Mouse (Mus musculus): Measurements from ENCODE around the gene Litaf. TPM values are rescaled to one million over a fixed set of nuclear protein-coding genes. Genes with fewer than 3 reads are reported as not detected.
"Not testable (repeated sequence)": the region's sequence is repeated elsewhere in the genome, so short reads cannot be mapped to it uniquely, and the experiment has no call there.

The Litaf gene
- polyA plus RNA-seq, 1 experiment from 2014 or later, result 65.3 TPM

GRCm38 (mm10) chr16:10977877-10978276 lies 88.1 kb downstream of the Litaf start:
- Histone ChIP-seq H3K4me1 (peaks cover 30% of the 10 kb centered on the region), H3K4me2 (replicated peaks) (no peak overlapping the region), H3K4me3 (no peak overlapping the region), H3K9me3 (replicated peaks) (no peaks in the 10 kb centered on the region), H3K27me3 (no peaks in the 10 kb centered on the region), H3K9ac (no peak overlapping the region), H3K27ac (no peak overlapping the region), H3K36me3 (no peaks in the 10 kb centered on the region)
- no peak for ATAC-seq (ENCODE audit: low FRiP score)
- 95% methylated on average over 9 of the region's 9 CpGs for WGBS

- Histone ChIP-seq H3K9me3 (replicated peaks) (no peaks in the 10 kb centered on the region), H3K27ac (no peak overlapping the region), H3K4me3 (no peak overlapping the region), H3K4me1 (peaks cover 30% of the 10 kb centered on the region), H3K27me3 (no peaks in the 10 kb centered on the region), H3K36me3 (no peaks in the 10 kb centered on the region), H3K4me2 (replicated peaks) (no peak overlapping the region), H3K9ac (no peak overlapping the region)
- ATAC-seq (ENCODE audit: low FRiP score), result no peak
- WGBS, result 58% methylated on average over 11 of the region's 11 CpGs
These were observed 89.7 kb downstream of the Litaf start for GRCm38 (mm10) chr16:10976202-10976631.

- 68% methylated on average over 5 of the region's 5 CpGs for WGBS
- no peak overlapping the region for H3K27ac ChIP-seq
- H3K4me2 ChIP-seq (replicated peaks), result no peak overlapping the region
- H3K27me3 ChIP-seq, result no peaks in the 10 kb centered on the region
- no peak overlapping the region for H3K9ac ChIP-seq
- H3K4me1 ChIP-seq, result peaks cover 25% of the 10 kb centered on the region
- peak; percentile 79; the same call in 1 of the 2 replicates for ATAC-seq (ENCODE audit: low FRiP score)
- H3K36me3 ChIP-seq, result no peaks in the 10 kb centered on the region
- no peak overlapping the region for H3K4me3 ChIP-seq
- no peaks in the 10 kb centered on the region for H3K9me3 ChIP-seq (replicated peaks)
These were observed 91.0 kb downstream of the Litaf start for GRCm38 (mm10) chr16:10974939-10975338.

GRCm38 (mm10) chr16:10974037-10974446 lies 91.9 kb downstream of the Litaf start:
- WGBS, result 26% methylated on average over 3 of the region's 3 CpGs
- H3K9me3 ChIP-seq (replicated peaks), result no peaks in the 10 kb centered on the region
- ATAC-seq (ENCODE audit: low FRiP score), result no peak
- no peak overlapping the region for H3K27ac ChIP-seq
- H3K4me3 ChIP-seq, result no peak overlapping the region
- H3K27me3 ChIP-seq, result no peaks in the 10 kb centered on the region
- no peak overlapping the region for H3K4me2 ChIP-seq (replicated peaks)
- no peaks in the 10 kb centered on the region for H3K36me3 ChIP-seq
- peaks cover 16% of the 10 kb centered on the region for H3K4me1 ChIP-seq
- no peak overlapping the region for H3K9ac ChIP-seq

DNA sequence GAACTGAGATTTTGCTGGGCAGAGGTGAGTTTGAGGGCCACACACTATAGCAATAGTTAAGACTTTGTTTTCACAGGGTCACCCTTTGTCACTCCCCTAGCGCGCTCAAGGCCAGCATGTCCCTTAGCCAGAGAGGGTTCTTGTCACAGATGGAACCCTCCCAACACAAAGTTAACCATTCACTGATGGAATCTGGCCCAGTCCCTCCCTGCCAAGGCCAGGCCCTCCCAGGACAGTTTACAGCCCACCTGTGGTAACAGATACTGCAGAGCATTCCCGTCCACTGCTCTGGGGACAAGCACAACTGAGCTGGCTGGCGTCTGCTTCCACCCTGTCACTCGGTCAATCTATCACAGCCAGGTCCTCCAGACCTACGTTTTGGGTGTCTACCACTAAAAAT lies 93.7 kb downstream of the Litaf start:
- H3K9ac ChIP-seq, result no peak overlapping the region
- WGBS, result 80% methylated on average over 6 of the region's 6 CpGs
- no peaks in the 10 kb centered on the region for H3K27me3 ChIP-seq
- ATAC-seq (ENCODE audit: low FRiP score), result no peak
- no peak overlapping the region for H3K4me2 ChIP-seq (replicated peaks)
- no peaks in the 10 kb centered on the region for H3K36me3 ChIP-seq
- peaks cover 15% of the 10 kb centered on the region for H3K4me1 ChIP-seq
- H3K9me3 ChIP-seq (replicated peaks), result no peaks in the 10 kb centered on the region
- no peak overlapping the region for H3K4me3 ChIP-seq
- H3K27ac ChIP-seq, result no peak overlapping the region

- H3K4me1 ChIP-seq; H3K4me3 ChIP-seq; H3K27me3 ChIP-seq; H3K9ac ChIP-seq; H3K9me3 ChIP-seq (replicated peaks); H3K4me2 ChIP-seq (replicated peaks); ATAC-seq (ENCODE audit: low FRiP score); H3K36me3 ChIP-seq; H3K27ac ChIP-seq: not testable (repeated sequence)
- 100% methylated on average over 1 of the region's 1 CpGs for WGBS
These were observed 96.0 kb downstream of the Litaf start for GRCm38 (mm10) chr16:10969944-10970343.

DNA sequence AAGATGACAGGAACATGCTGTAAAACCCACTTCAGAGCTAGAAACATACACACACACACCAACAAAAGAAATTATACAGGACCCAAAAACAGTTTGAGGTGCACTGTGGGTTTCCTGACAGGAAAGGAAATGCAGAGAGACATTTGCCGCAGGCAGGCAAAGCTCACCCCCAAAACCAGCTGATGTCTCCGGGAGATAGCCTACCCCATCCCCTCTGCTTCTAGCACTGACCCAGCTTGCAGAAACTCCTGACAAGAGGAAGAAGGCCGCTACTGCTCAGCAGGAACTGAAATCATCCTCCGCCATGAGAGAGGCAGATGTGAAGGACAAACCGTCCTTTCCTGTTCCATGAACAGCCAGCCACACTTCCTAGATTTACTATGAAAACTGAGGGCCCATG lies 96.6 kb downstream of the Litaf start:
- Histone ChIP-seq H3K4me1 (peaks cover 4% of the 10 kb centered on the region; the same call in 1 of the 2 replicates), H3K4me3 (no peak overlapping the region), H3K9ac (no peak overlapping the region), H3K27me3 (no peaks in the 10 kb centered on the region), H3K27ac (no peak overlapping the region), H3K9me3 (replicated peaks) (no peaks in the 10 kb centered on the region), H3K4me2 (replicated peaks) (no peak overlapping the region), H3K36me3 (peaks cover 7% of the 10 kb centered on the region; the same call in 1 of the 2 replicates)
- WGBS, result 71% methylated on average over 5 of the region's 5 CpGs
- ATAC-seq (ENCODE audit: low FRiP score), result no peak

DNA sequence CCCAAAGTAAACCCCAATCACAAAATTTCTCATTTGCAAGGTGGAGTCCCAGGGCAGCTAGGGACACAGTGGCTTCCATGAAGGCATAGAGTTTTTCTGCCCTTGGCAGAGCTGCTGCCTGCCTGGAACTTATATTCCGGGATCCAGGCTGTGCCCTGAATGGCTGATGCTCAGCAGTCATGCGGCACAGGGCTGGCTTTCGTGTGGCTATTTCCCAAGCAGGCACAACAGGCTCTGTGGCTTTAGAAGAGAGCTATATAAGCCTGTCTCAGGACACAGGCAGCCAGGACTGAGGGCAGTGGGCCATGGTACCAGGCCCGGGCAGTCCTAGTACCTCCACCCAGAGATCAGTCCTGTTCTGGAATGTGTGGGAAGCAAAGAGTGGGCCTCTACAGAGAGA lies 97.7 kb downstream of the Litaf start:
- Histone ChIP-seq H3K27ac (no peak overlapping the region), H3K27me3 (no peaks in the 10 kb centered on the region), H3K9me3 (replicated peaks) (no peaks in the 10 kb centered on the region), H3K4me2 (replicated peaks) (no peak overlapping the region), H3K36me3 (peaks cover 11% of the 10 kb centered on the region), H3K4me3 (no peak overlapping the region), H3K4me1 (no peaks in the 10 kb centered on the region), H3K9ac (no peak overlapping the region)
- 91% methylated on average over 4 of the region's 4 CpGs for WGBS
- no peak for ATAC-seq (ENCODE audit: low FRiP score)

- ATAC-seq (ENCODE audit: low FRiP score), result no peak
- peaks cover 15% of the 10 kb centered on the region for H3K36me3 ChIP-seq
- H3K27ac ChIP-seq, result no peak overlapping the region
- H3K27me3 ChIP-seq, result no peaks in the 10 kb centered on the region
- H3K9ac ChIP-seq, result no peak overlapping the region
- H3K4me3 ChIP-seq, result no peak overlapping the region
- no peaks in the 10 kb centered on the region for H3K4me1 ChIP-seq
- H3K9me3 ChIP-seq (replicated peaks), result no peaks in the 10 kb centered on the region
- WGBS, result 86% methylated on average over 7 of the region's 7 CpGs
- H3K4me2 ChIP-seq (replicated peaks), result no peak overlapping the region
These were observed 98.2 kb downstream of the Litaf start for GRCm38 (mm10) chr16:10967756-10968155.

- Histone ChIP-seq H3K27ac (no peak overlapping the region), H3K4me1 (no peaks in the 10 kb centered on the region), H3K4me2 (replicated peaks) (no peak overlapping the region), H3K9me3 (replicated peaks) (no peaks in the 10 kb centered on the region), H3K27me3 (no peaks in the 10 kb centered on the region), H3K36me3 (peaks cover 15% of the 10 kb centered on the region), H3K4me3 (no peak overlapping the region), H3K9ac (no peak overlapping the region)
- WGBS, result 69% methylated on average over 6 of the region's 6 CpGs
- no peak for ATAC-seq (ENCODE audit: low FRiP score)
These were observed 98.9 kb downstream of the Litaf start for GRCm38 (mm10) chr16:10967013-10967412.

DNA sequence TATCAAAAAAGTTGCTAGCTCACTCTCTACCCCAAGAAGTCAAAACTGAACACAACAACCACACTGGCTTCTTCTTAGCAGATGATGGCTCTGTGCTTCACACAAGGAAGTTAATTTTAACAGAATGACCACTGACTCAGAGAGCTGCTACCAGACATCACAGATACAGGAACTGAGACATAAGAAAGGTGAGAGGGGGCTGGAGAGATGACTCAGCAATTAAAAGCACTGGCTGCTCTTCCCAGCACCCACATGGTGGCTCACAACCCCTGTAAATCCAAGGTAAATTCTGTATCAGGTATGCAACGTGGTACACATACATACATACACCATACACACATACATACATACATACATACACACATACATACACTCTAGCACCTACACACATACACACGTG lies 100.9 kb downstream of the Litaf start:
- Histone ChIP-seq H3K9me3 (replicated peaks) (no peaks in the 10 kb centered on the region), H3K4me3 (no peak overlapping the region), H3K36me3 (peaks cover 22% of the 10 kb centered on the region), H3K9ac (no peak overlapping the region), H3K4me1 (no peaks in the 10 kb centered on the region), H3K27me3 (no peaks in the 10 kb centered on the region), H3K4me2 (replicated peaks) (no peak overlapping the region), H3K27ac (no peak overlapping the region)
- WGBS, result 92% methylated on average over 2 of the region's 2 CpGs
- ATAC-seq (ENCODE audit: low FRiP score), result no peak

GRCm38 (mm10) chr16:10960916-10961315 lies 105.0 kb downstream of the Litaf start:
- no peaks in the 10 kb centered on the region for H3K27me3 ChIP-seq
- peaks cover 17% of the 10 kb centered on the region for H3K36me3 ChIP-seq
- H3K4me1 ChIP-seq, result peaks cover 27% of the 10 kb centered on the region
- no peak overlapping the region for H3K4me3 ChIP-seq
- H3K9me3 ChIP-seq (replicated peaks), result no peaks in the 10 kb centered on the region
- H3K4me2 ChIP-seq (replicated peaks), result no peak overlapping the region
- H3K9ac ChIP-seq, result no peak overlapping the region
- peak overlapping the region; percentile 6; the same call in 1 of the 2 replicates for H3K27ac ChIP-seq
- 92% methylated on average over 10 of the region's 10 CpGs for WGBS
- ATAC-seq (ENCODE audit: low FRiP score), result no peak

GRCm38 (mm10) chr16:10958763-10959440 lies 107.1 kb downstream of the Litaf start:
- WGBS, result 59% methylated on average over 7 of the region's 7 CpGs
- Histone ChIP-seq H3K9me3 (replicated peaks) (no peaks in the 10 kb centered on the region), H3K4me2 (replicated peaks) (no peak overlapping the region), H3K9ac (no peak overlapping the region), H3K4me1 (peaks cover 27% of the 10 kb centered on the region), H3K36me3 (peaks cover 15% of the 10 kb centered on the region), H3K27ac (peak overlapping the region; percentile 73), H3K4me3 (no peak overlapping the region), H3K27me3 (no peaks in the 10 kb centered on the region)
- ATAC-seq (ENCODE audit: low FRiP score), result no peak
